Mouse (Mus musculus) ES-Bruce4 (cell line): ENCODE measurements at regions not wholly inside any gene's neighbourhood (a gene's known extent, or its start where the extent isn't known, plus 50 kb on each side); places are given as distances from the start of the nearest gene placed in this dataset.

Source experiments
- H3K27ac ChIP-seq: 2 replicates; pipeline ENCODE4 v1.5.1; 2012; ENCODE audit warnings: low read length, inconsistent platforms; ENCODE audit not compliant: insufficient read depth
- H3K27me3 ChIP-seq: 2 replicates; pipeline ENCODE4 v1.6.1; 2012; ENCODE audit warnings: mild to moderate bottlenecking, low read length, inconsistent platforms; ENCODE audit not compliant: control insufficient read depth, poor library complexity, insufficient read depth, severe bottlenecking
- H3K36me3 ChIP-seq: 2 replicates; pipeline ENCODE4 v1.6.1; 2012; ENCODE audit warnings: inconsistent platforms, mild to moderate bottlenecking, low read length, moderate library complexity; ENCODE audit not compliant: control insufficient read depth, poor library complexity, insufficient read depth, severe bottlenecking
- H3K4me1 ChIP-seq: one replicate; pipeline ENCODE4 v1.8.1; 2011; ENCODE audit warnings: low read length; ENCODE audit not compliant: control insufficient read depth, insufficient read depth
- H3K4me3 ChIP-seq: 2 replicates; pipeline ENCODE4 v1.5.1; 2011; ENCODE audit warnings: low read depth, mild to moderate bottlenecking, low read length
- H3K9ac ChIP-seq: 2 replicates; pipeline ENCODE4 v1.6.1; 2012; ENCODE audit warnings: low read depth, mild to moderate bottlenecking, inconsistent platforms; ENCODE audit not compliant: poor library complexity, severe bottlenecking
- H3K9me3 ChIP-seq: replicated peaks from 2 replicates; pipeline ENCODE4 v1.6.1; 2012; ENCODE audit warnings: mild to moderate bottlenecking, low read length, inconsistent platforms; ENCODE audit not compliant: control insufficient read depth, poor library complexity, insufficient read depth, severe bottlenecking
- CTCF ChIP-seq: IDR thresholded peaks from one replicate; pipeline ENCODE4 v1.8.1; 2011; ENCODE audit warnings: low read depth, low read length
- EP300 ChIP-seq: IDR thresholded peaks from 2 replicates; pipeline ENCODE4 v1.6.1; 2011; ENCODE audit warnings: low read depth, low read length; ENCODE audit not compliant: insufficient read depth
- POLR2A ChIP-seq: IDR thresholded peaks from one replicate; pipeline ENCODE4 v1.8.1; 2011; ENCODE audit warnings: low read length; ENCODE audit not compliant: insufficient read depth

DNA sequence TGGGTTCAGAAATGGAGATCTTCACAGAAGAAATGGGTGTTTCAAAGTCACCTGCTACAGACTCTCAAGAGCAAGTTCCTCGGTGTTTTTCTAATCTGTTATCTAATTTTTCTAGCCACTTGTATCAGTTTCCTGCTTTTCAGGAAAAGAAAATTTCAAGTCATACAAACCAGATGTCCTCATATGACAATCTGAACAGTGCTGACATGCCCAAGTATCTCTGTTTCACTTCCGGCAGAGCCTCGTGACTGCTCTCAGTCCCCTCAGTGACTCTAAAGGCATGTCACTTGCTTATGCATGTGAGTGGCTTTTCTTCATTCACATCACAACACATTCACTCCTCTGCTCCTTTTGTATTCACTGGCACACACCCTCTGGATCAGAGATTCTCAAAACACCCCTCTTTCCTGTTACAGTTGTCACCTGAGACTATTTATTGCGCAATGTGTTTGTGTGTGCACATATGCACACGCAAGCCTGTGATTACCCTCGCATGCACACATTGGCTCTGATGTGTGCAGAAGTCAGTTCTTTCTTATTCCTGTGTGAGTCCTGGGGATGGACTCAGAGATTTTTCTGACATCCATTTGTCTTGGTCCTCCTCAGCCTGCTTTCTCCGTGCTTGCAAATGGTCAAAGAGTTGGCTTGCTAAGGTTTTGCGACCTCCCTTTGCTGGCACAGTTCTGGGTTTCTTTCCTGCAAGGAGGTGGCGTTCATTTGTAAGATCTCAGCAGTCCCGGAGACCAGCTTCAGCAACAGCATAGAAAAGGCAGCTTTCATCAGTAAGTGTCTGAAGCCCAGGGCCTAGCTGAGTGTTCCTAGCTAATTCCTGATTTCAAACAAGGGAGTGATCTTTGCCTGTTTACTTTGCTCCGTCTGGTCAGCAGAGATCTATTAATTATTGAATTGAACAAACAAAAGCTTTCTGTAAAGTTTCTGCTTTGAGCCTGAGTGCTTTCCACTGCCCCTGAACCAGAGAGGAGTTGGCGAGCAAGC lies 95.6 kb upstream of the Dazl start:
- no peak overlapping the region for H3K9ac ChIP-seq
- H3K4me3 ChIP-seq: no peak overlapping the region
- no peak for TF ChIP-seq CTCF
- TF ChIP-seq POLR2A: no peak
- no peak for TF ChIP-seq EP300
- no peaks in the 10 kb centered on the region for H3K9me3 ChIP-seq
- no peaks in the 10 kb centered on the region for H3K4me1 ChIP-seq
- H3K27ac ChIP-seq: no peak overlapping the region
- no peaks in the 10 kb centered on the region for H3K36me3 ChIP-seq
- no peaks in the 10 kb centered on the region for H3K27me3 ChIP-seq

- TF ChIP-seq EP300 (no peak), CTCF (no peak), POLR2A (no peak)
- no peaks in the 10 kb centered on the region for H3K36me3 ChIP-seq
- no peaks in the 10 kb centered on the region for H3K27me3 ChIP-seq
- no peak overlapping the region for H3K27ac ChIP-seq
- no peak overlapping the region for H3K4me3 ChIP-seq
- H3K9me3 ChIP-seq: no peaks in the 10 kb centered on the region
- no peaks in the 10 kb centered on the region for H3K4me1 ChIP-seq
- H3K9ac ChIP-seq: no peak overlapping the region
These were observed 96.7 kb upstream of the Dazl start for GRCm38 (mm10) chr17:50390151-50390550.

- no peaks in the 10 kb centered on the region for H3K4me1 ChIP-seq
- H3K27me3 ChIP-seq: no peaks in the 10 kb centered on the region
- no peak overlapping the region for H3K27ac ChIP-seq
- TF ChIP-seq EP300 (no peak), POLR2A (no peak), CTCF (no peak)
- no peak overlapping the region for H3K4me3 ChIP-seq
- H3K36me3 ChIP-seq: no peaks in the 10 kb centered on the region
- no peaks in the 10 kb centered on the region for H3K9me3 ChIP-seq
- H3K9ac ChIP-seq: no peak overlapping the region
These were observed 97.8 kb upstream of the Dazl start for GRCm38 (mm10) chr17:50391207-50391606.

DNA sequence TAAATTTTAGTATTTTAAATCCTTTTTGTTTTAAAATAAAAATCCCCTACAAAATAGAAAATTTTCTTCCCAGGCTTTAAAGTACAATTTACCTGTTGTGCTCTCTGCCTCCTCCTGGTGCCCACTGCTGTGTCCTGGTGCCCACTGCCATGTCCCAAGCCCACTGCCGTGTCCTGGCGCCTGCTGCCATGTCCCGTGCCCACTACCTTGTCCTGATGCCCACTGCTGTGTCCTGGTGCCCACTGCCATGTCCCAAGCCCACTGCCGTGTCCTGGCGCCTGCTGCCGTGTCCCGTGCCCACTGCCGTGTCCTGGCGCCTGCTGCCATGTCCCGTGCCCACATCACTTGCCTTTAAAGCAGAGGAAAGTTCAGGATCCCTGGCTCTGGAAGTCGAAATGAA lies 98.6 kb upstream of the Dazl start:
- TF ChIP-seq CTCF (no peak), EP300 (no peak), POLR2A (no peak)
- Histone ChIP-seq H3K36me3 (no peaks in the 10 kb centered on the region), H3K9ac (no peak overlapping the region), H3K27me3 (no peaks in the 10 kb centered on the region), H3K4me1 (no peaks in the 10 kb centered on the region), H3K27ac (no peak overlapping the region), H3K4me3 (no peak overlapping the region), H3K9me3 (no peaks in the 10 kb centered on the region)

DNA sequence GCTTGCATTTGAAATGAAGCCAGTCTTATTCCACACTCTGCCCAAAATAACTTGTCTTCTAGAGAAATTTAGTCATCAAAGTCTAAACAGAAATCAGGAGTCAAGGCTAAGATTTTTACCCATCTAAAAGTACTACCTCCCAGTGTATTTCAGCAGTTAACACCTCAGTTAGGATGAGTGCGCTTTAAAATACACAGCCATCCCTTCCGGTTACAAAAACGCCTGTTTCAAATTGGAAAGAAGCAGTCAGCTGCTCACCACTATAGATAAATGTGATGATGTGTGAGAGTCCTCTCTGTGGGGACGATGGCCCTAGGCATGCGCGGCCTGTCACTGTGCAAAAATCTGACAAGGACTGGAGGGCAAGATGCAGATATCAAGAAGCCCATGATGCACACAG lies 99.0 kb upstream of the Dazl start:
- no peaks in the 10 kb centered on the region for H3K36me3 ChIP-seq
- H3K9me3 ChIP-seq: no peaks in the 10 kb centered on the region
- no peak overlapping the region for H3K4me3 ChIP-seq
- no peak overlapping the region for H3K9ac ChIP-seq
- H3K27ac ChIP-seq: no peak overlapping the region
- no peaks in the 10 kb centered on the region for H3K27me3 ChIP-seq
- H3K4me1 ChIP-seq: no peaks in the 10 kb centered on the region
- no peak for TF ChIP-seq CTCF
- TF ChIP-seq EP300: no peak
- TF ChIP-seq POLR2A: no peak

DNA sequence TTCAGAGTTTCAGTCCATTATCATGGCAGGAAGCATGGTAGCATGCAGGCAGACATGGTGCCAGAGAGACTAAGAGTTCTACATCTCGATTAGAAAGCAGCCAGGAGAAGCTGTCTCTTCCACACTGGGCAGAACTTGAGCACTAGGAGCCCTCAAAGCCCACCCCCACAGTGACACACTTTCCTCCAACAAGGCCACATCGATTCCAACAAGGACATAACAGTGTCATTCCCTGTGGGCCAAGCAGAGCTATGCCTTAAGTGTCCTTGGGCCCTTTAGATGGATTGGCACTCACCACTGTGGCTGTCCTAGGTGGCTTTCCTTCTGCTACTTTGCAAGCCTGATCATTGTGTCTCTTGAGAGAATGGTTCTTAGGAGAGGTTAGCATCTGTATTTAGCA lies 99.5 kb upstream of the Dazl start:
- no peak overlapping the region for H3K9ac ChIP-seq
- TF ChIP-seq CTCF (no peak), POLR2A (no peak), EP300 (no peak)
- H3K4me1 ChIP-seq: no peaks in the 10 kb centered on the region
- no peak overlapping the region for H3K4me3 ChIP-seq
- no peaks in the 10 kb centered on the region for H3K36me3 ChIP-seq
- no peaks in the 10 kb centered on the region for H3K27me3 ChIP-seq
- no peak overlapping the region for H3K27ac ChIP-seq
- no peaks in the 10 kb centered on the region for H3K9me3 ChIP-seq
